Mouse (Mus musculus) hindbrain, embryonic 11.5 days (tissue): Measurements from ENCODE around the gene Efr3b. TPM values are rescaled to one million over a fixed set of nuclear protein-coding genes. Genes with fewer than 3 reads are reported as not detected.
A peak's percentile ranks its signal among the peaks of the same experiment; 100 is the strongest.

ENCODE experiments used
- ATAC-seq: fragments of 200-750 bp; cut with Nextera tagmentation; 2 replicates; pipeline ENCODE4 v1.8.0; 2017; ENCODE audit warnings: mild to moderate bottlenecking, moderate TSS enrichment, moderate library complexity; ENCODE audit not compliant: low FRiP score
- DNase-seq: peaks from one replicate; pipeline ENCODE4 v3.0.0-alpha.2; 2015; ENCODE audit warnings: low spot score
- H3K27ac ChIP-seq: fragments of 300-500 bp; sonication (generic); 2 replicates; pipeline ENCODE4 v1.5.1; 2014; ENCODE audit warnings: mild to moderate bottlenecking, low read depth, low read length
- H3K27me3 ChIP-seq: fragments of 300-500 bp; sonication (generic); 2 replicates; pipeline ENCODE4 v1.6.1; 2014; ENCODE audit warnings: mild to moderate bottlenecking, low read length, moderate library complexity, mixed read lengths; ENCODE audit not compliant: control insufficient read depth, insufficient read depth
- H3K36me3 ChIP-seq: fragments of 300-500 bp; sonication (generic); 2 replicates; pipeline ENCODE4 v1.6.1; 2014; ENCODE audit warnings: mild to moderate bottlenecking, low read length, moderate library complexity, mixed read lengths; ENCODE audit not compliant: control insufficient read depth, insufficient read depth
- H3K4me1 ChIP-seq: fragments of 300-500 bp; sonication (generic); replicated peaks from 2 replicates; pipeline ENCODE4 v1.6.1; 2014; ENCODE audit warnings: low read length, mixed read lengths; ENCODE audit not compliant: control insufficient read depth, insufficient read depth
- H3K4me2 ChIP-seq: fragments of 300-500 bp; sonication (generic); replicated peaks from 2 replicates; pipeline ENCODE4 v1.6.1; 2014; ENCODE audit warnings: mild to moderate bottlenecking, low read depth, low read length
- H3K4me3 ChIP-seq: fragments of 300-500 bp; sonication (generic); 2 replicates; pipeline ENCODE4 v1.5.1; 2014; ENCODE audit warnings: low read depth, low read length
- H3K9ac ChIP-seq: fragments of 300-500 bp; sonication (generic); 2 replicates; pipeline ENCODE4 v1.6.1; 2014; ENCODE audit warnings: low read depth, low read length
- H3K9me3 ChIP-seq: fragments of 300-500 bp; sonication (generic); 2 replicates; pipeline ENCODE4 v1.6.1; 2016; ENCODE audit warnings: low read length; ENCODE audit not compliant: control insufficient read depth
- WGBS: fragments of 180-500 bp; shearing (Covaris S2); extraction: QIAGEN DNeasy Blood & Tissue Kit; methylation state at CpG from one replicate; pipeline ENCODE4 v1.1.7; 2014; 5-methylcytosine and 5-hydroxymethylcytosine counted together
- polyA plus RNA-seq: library from polyadenylated mRNA; unstranded; fragments of >200 nt; fragmentation: Nextera tagmentation; extraction: Ambion mirVana; gene quantifications from 2 replicates; pipeline ENCODE4 v1.2.1, GENCODE M21; 2014

Gene Efr3b
- polyA plus RNA-seq, 1 experiment from 2014 or later = 11.2 TPM

DNA sequence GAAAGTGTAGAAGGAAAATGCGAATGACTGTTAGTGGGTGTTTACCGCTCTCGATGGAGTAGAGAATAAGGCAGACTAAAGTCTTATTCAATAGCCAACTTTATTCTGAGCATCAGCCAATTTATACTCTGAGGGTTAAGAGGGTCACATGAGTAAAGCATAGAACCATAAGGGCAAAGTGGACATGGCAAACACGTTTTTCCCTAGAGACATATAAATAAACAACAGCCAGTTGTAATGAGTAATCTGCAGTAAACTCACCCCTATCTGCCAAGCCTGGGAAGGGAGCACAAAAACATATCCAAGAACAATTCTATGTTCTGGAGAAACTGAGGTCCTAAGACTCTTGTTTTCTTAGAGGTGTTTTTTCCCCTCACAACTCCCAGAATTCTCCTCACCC lies 29.8 kb upstream of the Efr3b start:
- Histone ChIP-seq H3K27ac (no peak overlapping the region), H3K27me3 (no peaks in the 10 kb centered on the region), H3K9ac (no peak overlapping the region), H3K4me2 (no peak overlapping the region), H3K9me3 (no peaks in the 10 kb centered on the region), H3K36me3 (no peaks in the 10 kb centered on the region), H3K4me1 (no peaks in the 10 kb centered on the region), H3K4me3 (no peak overlapping the region)
- WGBS = 82% methylated on average over 4 of the region's 4 CpGs
- ATAC-seq = no peak
- DNase-seq = no peak

DNA sequence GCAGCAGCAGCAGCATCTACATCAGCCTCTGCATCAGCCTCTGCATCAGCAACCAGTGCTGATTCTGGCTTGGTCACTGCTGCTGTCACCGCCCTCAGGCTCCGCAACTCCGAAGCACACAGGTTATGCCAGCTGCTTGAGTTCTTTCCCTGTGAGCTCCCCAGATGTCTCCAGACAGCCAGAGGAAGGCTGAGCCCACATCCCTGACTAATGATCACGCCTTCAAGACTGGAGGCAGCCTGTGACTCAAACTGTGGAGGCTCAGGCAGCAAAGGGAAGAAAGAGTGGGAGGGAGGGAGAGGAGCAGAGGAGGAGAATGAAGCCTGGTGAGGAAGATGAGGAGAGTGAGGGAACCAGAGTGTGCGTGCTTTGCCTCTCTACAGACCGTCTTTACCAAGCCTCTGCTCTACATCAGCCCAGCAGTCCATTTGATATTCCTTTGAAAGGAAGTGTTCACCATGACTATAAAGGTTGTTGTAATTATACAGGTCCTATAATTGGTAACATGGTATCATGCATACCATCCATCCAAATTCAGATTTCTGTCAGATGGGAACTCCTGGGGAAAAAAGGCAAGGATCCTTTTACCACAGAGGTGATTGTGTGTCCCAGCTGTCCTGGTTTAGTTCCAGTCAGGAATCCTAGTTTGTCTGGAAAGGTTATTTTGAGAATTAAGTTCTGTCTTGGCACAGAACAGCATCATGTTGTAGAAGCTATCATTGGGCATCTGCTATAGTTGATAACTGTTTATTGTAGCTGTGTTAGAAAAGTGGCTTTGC lies 28.2 kb upstream of the Efr3b start:
- Histone ChIP-seq H3K9ac (no peak overlapping the region), H3K9me3 (no peaks in the 10 kb centered on the region), H3K4me1 (no peaks in the 10 kb centered on the region), H3K4me2 (no peak overlapping the region), H3K4me3 (no peak overlapping the region), H3K27ac (no peak overlapping the region), H3K27me3 (no peaks in the 10 kb centered on the region), H3K36me3 (no peaks in the 10 kb centered on the region)
- no peak for DNase-seq
- WGBS = 72% methylated on average over 6 of the region's 6 CpGs
- ATAC-seq = no peak

DNA sequence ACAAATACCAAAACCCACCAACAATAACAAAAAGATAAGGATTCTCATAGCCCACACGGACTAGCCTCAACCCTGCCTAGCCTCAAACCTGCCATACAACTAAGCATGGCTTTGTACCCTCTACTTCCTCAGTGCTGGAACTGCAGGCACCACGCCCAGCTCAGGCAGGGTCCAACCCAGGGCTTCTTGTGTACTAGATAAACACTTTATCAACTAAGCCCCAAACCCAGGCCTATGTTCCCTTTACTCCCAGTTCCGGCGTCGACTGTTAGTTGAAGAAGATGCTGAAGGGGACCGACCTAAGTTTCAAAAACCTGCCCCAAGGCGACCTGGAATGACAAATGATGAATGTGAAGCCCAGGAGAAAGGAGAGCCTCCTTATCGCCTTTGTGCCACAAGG lies 27.2 kb upstream of the Efr3b start:
- Histone ChIP-seq H3K9ac (no peak overlapping the region), H3K27ac (no peak overlapping the region), H3K4me2 (no peak overlapping the region), H3K27me3 (no peaks in the 10 kb centered on the region), H3K9me3 (no peaks in the 10 kb centered on the region), H3K4me1 (no peaks in the 10 kb centered on the region), H3K4me3 (no peak overlapping the region), H3K36me3 (no peaks in the 10 kb centered on the region)
- DNase-seq (no peak), ATAC-seq (no peak)
- 76% methylated on average over 8 of the region's 8 CpGs for WGBS

DNA sequence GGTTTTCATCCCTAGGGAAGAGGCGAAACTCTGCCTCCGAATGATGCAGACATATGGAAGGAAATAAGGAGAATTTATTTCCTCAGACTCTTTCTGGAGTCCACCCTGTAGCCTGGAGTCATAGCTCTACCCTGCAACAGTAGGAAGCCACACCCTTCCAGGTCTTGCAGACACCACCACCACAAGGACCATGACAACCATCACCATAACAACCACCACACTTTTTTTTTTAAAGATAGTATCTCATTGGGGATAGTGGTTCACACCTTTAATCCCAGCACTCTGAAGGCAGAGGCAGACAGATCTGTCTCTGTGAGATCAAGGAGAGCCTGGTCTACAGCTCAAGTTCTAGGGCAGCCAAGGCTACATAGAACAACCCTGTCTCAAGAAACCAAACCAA lies 26.8 kb upstream of the Efr3b start:
- Histone ChIP-seq H3K27me3 (no peaks in the 10 kb centered on the region), H3K4me1 (no peaks in the 10 kb centered on the region), H3K36me3 (no peaks in the 10 kb centered on the region), H3K9me3 (no peaks in the 10 kb centered on the region), H3K27ac (no peak overlapping the region), H3K4me2 (no peak overlapping the region), H3K9ac (no peak overlapping the region), H3K4me3 (no peak overlapping the region)
- 91% methylated on average over 2 of the region's 2 CpGs for WGBS
- no peak for ATAC-seq
- DNase-seq = no peak

DNA sequence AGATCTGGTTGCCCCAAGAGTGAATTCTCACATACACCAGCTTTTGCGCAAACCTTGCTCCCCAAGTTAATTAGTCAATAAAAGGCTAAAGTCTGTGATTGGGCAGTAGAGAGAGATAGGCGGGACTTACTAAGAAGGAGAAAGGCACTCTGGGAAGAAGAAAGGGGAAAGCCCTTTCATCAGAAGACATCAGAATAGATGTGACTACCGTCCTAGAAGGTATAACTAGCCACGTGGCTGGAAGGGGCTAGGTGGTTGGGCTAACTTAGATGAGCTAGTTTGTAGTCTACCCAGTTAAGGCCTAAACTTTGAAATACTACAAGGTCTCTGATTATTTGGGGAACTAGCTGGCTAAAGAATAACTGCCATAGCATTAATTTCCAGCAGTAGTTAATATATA lies 21.0 kb upstream of the Efr3b start:
- DNase-seq (no peak), ATAC-seq (no peak)
- Histone ChIP-seq H3K27ac (no peak overlapping the region), H3K4me2 (no peak overlapping the region), H3K9ac (no peak overlapping the region), H3K4me1 (no peaks in the 10 kb centered on the region), H3K4me3 (no peak overlapping the region), H3K36me3 (no peaks in the 10 kb centered on the region), H3K27me3 (no peaks in the 10 kb centered on the region), H3K9me3 (no peaks in the 10 kb centered on the region)
- WGBS = 87% methylated on average over 4 of the region's 4 CpGs

DNA sequence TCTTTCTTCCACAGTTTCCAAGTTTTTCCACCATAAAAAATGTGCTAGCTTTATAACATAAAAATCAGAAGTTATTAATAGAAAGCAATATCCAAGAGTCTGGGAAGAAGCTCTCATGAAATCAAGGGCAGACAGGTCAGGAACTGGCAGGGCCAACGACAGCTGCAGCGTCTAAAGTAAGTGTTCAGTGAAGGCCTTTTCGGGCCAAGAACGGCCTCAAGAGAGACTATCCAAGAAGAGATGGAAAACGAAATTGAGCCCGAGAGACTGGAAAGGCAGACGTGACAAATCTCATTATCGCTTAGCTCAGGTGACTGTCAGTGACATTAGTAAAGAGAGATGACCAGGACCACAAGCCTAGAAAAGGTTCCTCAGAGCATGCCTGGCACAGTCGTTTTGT lies 19.6 kb upstream of the Efr3b start:
- ATAC-seq = no peak
- no peak overlapping the region for H3K4me2 ChIP-seq
- H3K27me3 ChIP-seq = no peaks in the 10 kb centered on the region
- 74% methylated on average over 9 of the region's 9 CpGs for WGBS
- H3K27ac ChIP-seq = no peak overlapping the region
- H3K4me3 ChIP-seq = no peak overlapping the region
- no peaks in the 10 kb centered on the region for H3K36me3 ChIP-seq
- no peak overlapping the region for H3K9ac ChIP-seq
- H3K4me1 ChIP-seq = no peaks in the 10 kb centered on the region
- DNase-seq = no peak
- H3K9me3 ChIP-seq = no peaks in the 10 kb centered on the region

DNA sequence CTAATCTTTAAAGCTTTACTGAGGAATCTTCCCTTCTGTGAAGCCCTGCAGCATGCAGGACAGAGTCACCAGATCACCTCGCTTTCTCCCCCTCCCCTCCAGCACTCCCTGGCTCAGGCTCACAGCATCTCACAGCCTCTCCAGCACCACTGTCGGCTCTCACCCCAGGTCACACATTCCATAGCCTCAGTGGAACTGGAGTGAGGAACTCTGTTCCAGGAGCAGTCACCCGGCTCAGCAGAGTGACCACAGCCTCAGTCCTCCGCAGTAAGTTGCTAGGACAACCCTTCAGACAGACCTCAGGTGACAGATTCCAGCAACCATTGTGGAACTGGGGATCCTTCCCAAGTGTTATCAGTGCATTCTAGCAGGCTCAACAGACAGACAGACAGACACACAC lies 16.1 kb upstream of the Efr3b start:
- H3K4me2 ChIP-seq = no peak overlapping the region
- H3K9ac ChIP-seq = no peak overlapping the region
- H3K4me3 ChIP-seq = no peak overlapping the region
- H3K36me3 ChIP-seq = no peaks in the 10 kb centered on the region
- H3K27ac ChIP-seq = no peak overlapping the region
- DNase-seq (no peak), ATAC-seq (no peak)
- 44% methylated on average over 4 of the region's 4 CpGs for WGBS
- H3K9me3 ChIP-seq = no peaks in the 10 kb centered on the region
- H3K27me3 ChIP-seq = no peaks in the 10 kb centered on the region
- no peaks in the 10 kb centered on the region for H3K4me1 ChIP-seq

DNA sequence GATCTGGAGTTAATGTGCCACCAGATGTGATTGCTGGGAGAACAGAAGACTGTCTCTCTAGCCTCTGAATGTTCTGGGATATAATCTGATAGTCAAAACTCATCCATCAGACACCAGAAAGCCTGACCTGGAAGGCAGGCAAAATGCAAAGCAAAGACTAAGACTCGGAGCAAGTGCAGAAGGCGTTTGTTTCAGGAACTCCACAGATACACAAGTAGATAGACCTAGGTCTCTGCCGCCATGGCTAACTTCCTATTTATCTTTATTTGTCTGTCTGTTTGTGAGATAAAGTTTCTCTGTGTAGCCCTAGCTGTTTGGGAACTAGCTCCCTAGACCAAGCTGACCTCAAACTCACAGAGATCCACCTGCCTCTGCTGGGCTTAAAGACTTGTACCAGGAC lies 14.9 kb upstream of the Efr3b start:
- no peaks in the 10 kb centered on the region for H3K4me1 ChIP-seq
- H3K4me3 ChIP-seq = no peak overlapping the region
- WGBS = 74% methylated on average over 3 of the region's 3 CpGs
- no peaks in the 10 kb centered on the region for H3K9me3 ChIP-seq
- H3K27me3 ChIP-seq = no peaks in the 10 kb centered on the region
- no peaks in the 10 kb centered on the region for H3K36me3 ChIP-seq
- H3K4me2 ChIP-seq = no peak overlapping the region
- H3K9ac ChIP-seq = no peak overlapping the region
- ATAC-seq (no peak), DNase-seq (no peak)
- H3K27ac ChIP-seq = no peak overlapping the region

DNA sequence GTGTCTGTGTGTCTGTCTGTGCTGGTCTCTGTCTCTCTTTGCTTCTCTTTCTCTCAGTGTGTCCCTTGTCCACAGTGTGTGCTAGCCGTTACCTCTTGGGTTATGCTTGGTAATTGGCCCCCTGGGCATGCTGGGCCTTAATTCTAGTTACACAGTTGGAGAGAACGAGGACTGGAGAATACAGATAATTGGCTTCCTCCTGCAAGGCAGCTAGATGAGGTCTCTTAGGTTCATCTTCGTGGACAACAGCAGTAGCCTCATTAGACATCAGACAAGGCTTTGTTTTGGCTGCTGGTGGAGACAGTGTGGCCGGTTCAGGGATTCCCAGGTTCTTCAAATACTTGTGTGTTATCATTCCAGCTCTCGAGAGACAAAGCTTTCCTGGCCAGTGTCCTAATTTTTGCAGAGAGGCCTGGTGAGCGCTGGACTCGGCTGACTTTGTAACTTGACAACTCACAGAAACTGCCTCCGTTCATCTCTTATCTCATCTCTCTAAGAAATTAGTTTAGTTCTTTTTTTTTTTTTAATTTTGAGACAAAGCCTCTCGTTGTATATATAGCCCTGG lies 12.2 kb upstream of the Efr3b start:
- DNase-seq = peak; percentile 8
- WGBS = 75% methylated on average over 9 of the region's 9 CpGs
- ATAC-seq = no peak
- no peaks in the 10 kb centered on the region for H3K27me3 ChIP-seq
- no peak overlapping the region for H3K4me3 ChIP-seq
- H3K9me3 ChIP-seq = no peaks in the 10 kb centered on the region
- H3K27ac ChIP-seq = no peak overlapping the region
- H3K4me1 ChIP-seq = no peaks in the 10 kb centered on the region
- H3K36me3 ChIP-seq = no peaks in the 10 kb centered on the region
- H3K9ac ChIP-seq = no peak overlapping the region
- no peak overlapping the region for H3K4me2 ChIP-seq
